Mouse (Mus musculus) CH12.LX (cell line): ENCODE measurements around the gene Atp13a3. TPM values are rescaled to one million over a fixed set of nuclear protein-coding genes. Genes with fewer than 3 reads are reported as not detected.

Experiments
- DNase-seq: peaks from one replicate; pipeline ENCODE4 v3.0.0-alpha.2; 2013; ENCODE audit errors: extremely low read depth
- H3K27ac ChIP-seq: 2 replicates; pipeline ENCODE4 v1.5.1; 2012; ENCODE audit warnings: low read depth, mild to moderate bottlenecking, control low read depth, moderate library complexity; ENCODE audit not compliant: insufficient read depth
- H3K27me3 ChIP-seq: replicated peaks from 2 replicates; pipeline ENCODE3; 2012; ENCODE audit warnings: inconsistent platforms
- H3K36me3 ChIP-seq, 2 experiments: replicated peaks in 1 of 2; 2 replicates each; pipeline versions ENCODE3 to v1.6.1; 2012; ENCODE audit warnings: inconsistent platforms in 1 of 2, low read length in 1 of 2, mild to moderate bottlenecking in 1 of 2, mixed read lengths in 1 of 2, moderate library complexity in 1 of 2; ENCODE audit not compliant: control insufficient read depth in 1 of 2, insufficient read depth in 1 of 2
- H3K4me1 ChIP-seq, 2 experiments: 2 replicates each; pipeline ENCODE4 v1.6.1; 2012; ENCODE audit warnings: inconsistent platforms in 1 of 2, moderate library complexity in 1 of 2; ENCODE audit not compliant: insufficient read depth in 2 of 2, control insufficient read depth in 1 of 2
- H3K4me2 ChIP-seq: 2 replicates; pipeline ENCODE4 v1.6.1; 2012; ENCODE audit warnings: low read depth, mild to moderate bottlenecking, control low read depth; ENCODE audit not compliant: poor library complexity, insufficient read depth, severe bottlenecking
- H3K4me3 ChIP-seq, 3 experiments: fragments of 150-350 bp in 1 of 3; sonication (generic) in 1 of 3; replicated peaks in 1 of 3; 2 replicates each; pipeline versions ENCODE3 to v1.5.1; 2011 to 2012; ENCODE audit warnings: low read depth in 2 of 3, low read length in 2 of 3, mild to moderate bottlenecking in 2 of 3, moderate library complexity in 2 of 3, control low read depth in 1 of 3, improper control_type of control experiment in 1 of 3, inconsistent platforms in 1 of 3, mixed read lengths in 1 of 3; ENCODE audit not compliant: poor library complexity in 1 of 3
- H3K79me2 ChIP-seq: replicated peaks from 2 replicates; pipeline ENCODE4 v1.6.1; 2012; ENCODE audit warnings: mild to moderate bottlenecking, moderate library complexity; ENCODE audit not compliant: control insufficient read depth, poor library complexity, insufficient read depth, severe bottlenecking; ENCODE audit errors: extremely low read depth
- H3K9ac ChIP-seq: 2 replicates; pipeline ENCODE4 v1.6.1; 2012; ENCODE audit warnings: low read depth, mild to moderate bottlenecking, control low read depth, moderate library complexity; ENCODE audit not compliant: insufficient read depth
- H3K9me3 ChIP-seq: replicated peaks from 2 replicates; pipeline ENCODE3; 2012; ENCODE audit warnings: low read length, inconsistent platforms, mixed read lengths
- BHLHE40 ChIP-seq: IDR thresholded peaks from 2 replicates; pipeline ENCODE4 v1.6.1; 2011; ENCODE audit warnings: mild to moderate bottlenecking, low read depth, low read length, improper control_type of control experiment
- CHD1 ChIP-seq: IDR thresholded peaks from 2 replicates; pipeline ENCODE4 v1.6.1; 2012; ENCODE audit warnings: low read depth, low read length, improper control_type of control experiment, inconsistent platforms
- EP300 ChIP-seq: IDR thresholded peaks from 2 replicates; pipeline ENCODE4 v1.6.1; 2011; ENCODE audit warnings: low read length, improper control_type of control experiment
- ETS1 ChIP-seq: conservative IDR thresholded peaks from 2 replicates; pipeline ENCODE4 v1.6.1; 2012; ENCODE audit warnings: low read depth, mild to moderate bottlenecking, inconsistent platforms, low read length, improper control_type of control experiment, moderate library complexity
- GABPA ChIP-seq: IDR thresholded peaks from 2 replicates; pipeline ENCODE4 v1.6.1; 2012; ENCODE audit warnings: low read depth, low read length, improper control_type of control experiment, inconsistent platforms; ENCODE audit not compliant: insufficient replicate concordance
- HCFC1 ChIP-seq: IDR thresholded peaks from 2 replicates; pipeline ENCODE4 v1.6.1; 2012; ENCODE audit warnings: low read depth, mild to moderate bottlenecking, inconsistent platforms, low read length, improper control_type of control experiment
- IRF4 ChIP-seq: IDR thresholded peaks from 2 replicates; pipeline ENCODE4 v1.6.1; 2014; ENCODE audit warnings: low read depth, mild to moderate bottlenecking, inconsistent platforms, low read length, improper control_type of control experiment
- JUN ChIP-seq: IDR thresholded peaks from 2 replicates; pipeline ENCODE4 v1.6.1; 2011; ENCODE audit warnings: low read depth, mild to moderate bottlenecking, low read length, improper control_type of control experiment, moderate library complexity; ENCODE audit not compliant: insufficient read depth
- KAT2A ChIP-seq: IDR thresholded peaks from 2 replicates; pipeline ENCODE4 v1.6.1; 2012; ENCODE audit warnings: low read length, improper control_type of control experiment, inconsistent platforms; ENCODE audit not compliant: insufficient replicate concordance
- MAX ChIP-seq: IDR thresholded peaks from 2 replicates; pipeline ENCODE4 v1.6.1; 2011; ENCODE audit warnings: low read length, improper control_type of control experiment
- MAZ ChIP-seq: IDR thresholded peaks from 2 replicates; pipeline ENCODE4 v1.6.1; 2012; ENCODE audit warnings: low read depth, mild to moderate bottlenecking, inconsistent platforms, low read length, improper control_type of control experiment, moderate library complexity
- MEF2A ChIP-seq: IDR thresholded peaks from 2 replicates; pipeline ENCODE4 v1.6.1; 2014; ENCODE audit warnings: low read depth, mild to moderate bottlenecking, inconsistent platforms, low read length, improper control_type of control experiment, borderline replicate concordance
- NELFE ChIP-seq: IDR thresholded peaks from 2 replicates; pipeline ENCODE4 v1.6.1; 2011; ENCODE audit warnings: low read depth, low read length, improper control_type of control experiment
- NRF1 ChIP-seq: IDR thresholded peaks from 2 replicates; pipeline ENCODE4 v1.6.1; 2014; ENCODE audit warnings: low read depth, mild to moderate bottlenecking, inconsistent platforms, low read length, improper control_type of control experiment, moderate library complexity
- POLR2A ChIP-seq: IDR thresholded peaks from 2 replicates; pipeline ENCODE4 v1.6.1; 2011; ENCODE audit warnings: low read depth, mild to moderate bottlenecking, improper control_type of control experiment, low read length
- RCOR1 ChIP-seq: conservative IDR thresholded peaks from 2 replicates; pipeline ENCODE4 v1.6.1; 2012; ENCODE audit warnings: low read depth, mild to moderate bottlenecking, inconsistent platforms, low read length, improper control_type of control experiment
- SIN3A ChIP-seq: IDR thresholded peaks from 2 replicates; pipeline ENCODE4 v1.6.1; 2012; ENCODE audit warnings: low read length, improper control_type of control experiment, inconsistent platforms
- SMC3 ChIP-seq: IDR thresholded peaks from 2 replicates; pipeline ENCODE4 v1.6.1; 2011; ENCODE audit warnings: low read depth, low read length, improper control_type of control experiment
- TCF12 ChIP-seq: IDR thresholded peaks from 2 replicates; pipeline ENCODE4 v1.6.1; 2014; ENCODE audit warnings: low read depth, mild to moderate bottlenecking, inconsistent platforms, low read length, improper control_type of control experiment
- USF1 ChIP-seq: IDR thresholded peaks from 2 replicates; pipeline ENCODE4 v1.6.1; 2014; ENCODE audit warnings: low read depth, mild to moderate bottlenecking, inconsistent platforms, low read length, improper control_type of control experiment
- USF2 ChIP-seq: conservative IDR thresholded peaks from 2 replicates; pipeline ENCODE4 v1.6.1; 2011; ENCODE audit warnings: low read depth, low read length, improper control_type of control experiment
- ZKSCAN1 ChIP-seq: IDR thresholded peaks from 2 replicates; pipeline ENCODE4 v1.6.1; 2012; ENCODE audit warnings: low read depth, inconsistent platforms, low read length, improper control_type of control experiment, borderline replicate concordance
- ZMIZ1 ChIP-seq: IDR thresholded peaks from 2 replicates; pipeline ENCODE4 v1.6.1; 2012; ENCODE audit warnings: low read depth, mild to moderate bottlenecking, inconsistent platforms, low read length, improper control_type of control experiment
- dilution Hi-C: fragments of 300-500 bp; cut with MboI; formaldehyde crosslinking; loops from 2 replicates; pipeline ENCODE4 v1.14.3; 2020; ENCODE audit warnings: low sequenced_read_pairs; ENCODE audit not compliant: extremely low pct_unique_long_range_greater_than_20kb, extremely low pct_ligation_motif_present
- in situ Hi-C: fragments of 300-500 bp; cut with MboI; formaldehyde crosslinking; loops from 3 replicates; pipeline ENCODE4 v1.14.3; 2019; ENCODE audit warnings: low sequenced_read_pairs, low pct_ligation_motif_present, low pct_unique_long_range_greater_than_20kb, mixed read lengths
- polyA plus RNA-seq: library from polyadenylated mRNA; unstranded; fragments of >175 nt; gene quantifications from 2 replicates; pipeline ENCODE4 v1.2.1, GENCODE M21; 2012; ENCODE audit warnings: low read depth; ENCODE audit not compliant: insufficient read length
- total RNA-seq, 2 experiments: library from RNA; depleted of rRNA; stranded (reverse); fragments of 300-350 nt in 1 of 2; fragments of >200 nt in 1 of 2; gene quantifications; 2 replicates each; pipeline ENCODE4 v1.2.3; 2012 to 2014

Atp13a3 gene
- total and polyA plus RNA-seq, 3 experiments, result 46.7 to 73.0 (median 49.9) TPM

GRCm38 (mm10) chr16:30307306-30307705 is 98.5 kb downstream of the Atp13a3 start:
- in situ Hi-C loops, result no loop called here
- no peak for TF ChIP-seq CHD1
- no peak for TF ChIP-seq USF1
- TF ChIP-seq ZKSCAN1, result no peak
- TF ChIP-seq JUN, result no peak
- no peak for TF ChIP-seq TCF12
- no peak for TF ChIP-seq MEF2A
- no peak for TF ChIP-seq MAX
- TF ChIP-seq SMC3, result no peak
- no peak for TF ChIP-seq IRF4
- TF ChIP-seq ETS1, result no peak
- no peak for TF ChIP-seq RCOR1
- TF ChIP-seq NELFE, result no peak
- no peak for TF ChIP-seq KAT2A
- TF ChIP-seq USF2, result no peak
- no peak for TF ChIP-seq MAZ
- TF ChIP-seq HCFC1, result no peak
- TF ChIP-seq NRF1, result no peak
- no peak for TF ChIP-seq BHLHE40
- Histone ChIP-seq H3K4me1 (peaks cover 4 to 20% of the 10 kb centered on the region in 2 experiments), H3K9me3 (peaks cover 7% of the 10 kb centered on the region), H3K4me2 (no peak overlapping the region), H3K79me2 (no peaks in the 10 kb centered on the region), H3K9ac (no peak overlapping the region), H3K27me3 (no peaks in the 10 kb centered on the region), H3K4me3 (no peak overlapping the region), H3K27ac (no peak overlapping the region), H3K36me3 (peaks cover 2 to 27% of the 10 kb centered on the region in 2 experiments)
- dilution Hi-C loops, result no loop called here
- no peak for DNase-seq

GRCm38 (mm10) chr16:30306102-30306501 is 99.7 kb downstream of the Atp13a3 start:
- H3K27me3 ChIP-seq, result no peaks in the 10 kb centered on the region
- no peak overlapping the region for H3K4me2 ChIP-seq
- H3K36me3 ChIP-seq, result peaks cover 2 to 17% of the 10 kb centered on the region in 2 experiments
- no peak overlapping the region for H3K27ac ChIP-seq
- H3K9ac ChIP-seq, result no peak overlapping the region
- TF ChIP-seq ZMIZ1 (no peak), USF1 (no peak), EP300 (no peak), TCF12 (no peak), IRF4 (no peak), GABPA (no peak), JUN (no peak), CHD1 (no peak), SIN3A (no peak), POLR2A (no peak), NRF1 (no peak)
- dilution Hi-C loops (no loop called here), in situ Hi-C loops (no loop called here)
- H3K79me2 ChIP-seq, result no peaks in the 10 kb centered on the region
- peaks cover 4 to 16% of the 10 kb centered on the region in 2 experiments for H3K4me1 ChIP-seq
- peaks cover 7% of the 10 kb centered on the region for H3K9me3 ChIP-seq
- DNase-seq, result no peak
- H3K4me3 ChIP-seq, result no peak overlapping the region
